Mouse (Mus musculus) small intestine, adult 2 months (tissue): ENCODE measurements around the gene Galp. TPM values are rescaled to one million over a fixed set of nuclear protein-coding genes. Genes with fewer than 3 reads are reported as not detected.
"Not testable (repeated sequence)": the region's sequence is repeated elsewhere in the genome, so short reads cannot be mapped to it uniquely, and the experiment has no call there.

Experiments used
- H3K27ac ChIP-seq: fragments of 200-500 bp; 2 replicates; pipeline ENCODE4 v1.5.1; 2012; ENCODE audit warnings: low read depth, low read length, control low read depth, inconsistent platforms; ENCODE audit not compliant: insufficient read depth
- H3K27me3 ChIP-seq: fragments of 200-500 bp; 2 replicates; pipeline ENCODE4 v1.6.1; 2012; ENCODE audit warnings: mild to moderate bottlenecking, moderate library complexity, low read length, inconsistent platforms; ENCODE audit not compliant: control insufficient read depth, insufficient read depth
- H3K36me3 ChIP-seq: fragments of 200-500 bp; 2 replicates; pipeline ENCODE4 v1.6.1; 2012; ENCODE audit warnings: mild to moderate bottlenecking, low read length, control low read depth, inconsistent platforms; ENCODE audit not compliant: control insufficient read depth, insufficient read depth
- H3K4me1 ChIP-seq: fragments of 200-500 bp; 2 replicates; pipeline ENCODE4 v1.6.1; 2012; ENCODE audit warnings: low read length, inconsistent platforms, mixed read lengths; ENCODE audit not compliant: control insufficient read depth, insufficient read depth, insufficient read length
- H3K4me3 ChIP-seq: fragments of 200-500 bp; 2 replicates; pipeline ENCODE4 v1.5.1; 2012; ENCODE audit warnings: low read depth, mild to moderate bottlenecking, control low read depth, inconsistent platforms, low read length, moderate library complexity
- CTCF ChIP-seq: fragments of 200-500 bp; IDR thresholded peaks from 2 replicates; pipeline ENCODE4 v1.5.1; 2012; ENCODE audit warnings: low read depth, mild to moderate bottlenecking, control low read depth, inconsistent platforms, low read length, moderate library complexity, mixed read lengths; ENCODE audit not compliant: insufficient replicate concordance, insufficient read length; ENCODE audit errors: extremely low read depth
- POLR2A ChIP-seq: fragments of 200-500 bp; IDR thresholded peaks from 2 replicates; pipeline ENCODE4 v1.6.1; 2012; ENCODE audit warnings: low read depth, mild to moderate bottlenecking, control low read depth, inconsistent platforms, low read length, moderate library complexity
- WGBS: fragments of 180-500 bp; shearing (Covaris S2); methylation state at CpG from one replicate; pipeline ENCODE4 v1.1.7; 2018; 5-methylcytosine and 5-hydroxymethylcytosine counted together
- polyA plus RNA-seq: library from polyadenylated mRNA; depleted of rRNA; stranded (reverse); fragments of >200 nt; gene quantifications from 2 replicates; pipeline ENCODE4 v1.2.3, GENCODE M21; 2012; rRNA removed

Galp gene
- polyA plus RNA-seq, 1 experiment, result not detected

GRCm38 (mm10) chr7:6258232-6259220 is 61.6 kb downstream of the Galp start:
- TF ChIP-seq POLR2A (no peak), CTCF (no peak)
- 43% methylated on average over 16 of the region's 16 CpGs for WGBS
- no peaks in the 10 kb centered on the region for H3K27me3 ChIP-seq
- no peaks in the 10 kb centered on the region for H3K36me3 ChIP-seq
- H3K27ac ChIP-seq, result no peak overlapping the region
- H3K4me1 ChIP-seq, result no peaks in the 10 kb centered on the region
- H3K4me3 ChIP-seq, result no peak overlapping the region

- 52% methylated on average over 2 of the region's 2 CpGs for WGBS
- H3K4me1 ChIP-seq, H3K27ac ChIP-seq, H3K4me3 ChIP-seq, H3K36me3 ChIP-seq, H3K27me3 ChIP-seq: not testable (repeated sequence)
These were observed 63.1 kb downstream of the Galp start for GRCm38 (mm10) chr7:6260004-6260403.

DNA sequence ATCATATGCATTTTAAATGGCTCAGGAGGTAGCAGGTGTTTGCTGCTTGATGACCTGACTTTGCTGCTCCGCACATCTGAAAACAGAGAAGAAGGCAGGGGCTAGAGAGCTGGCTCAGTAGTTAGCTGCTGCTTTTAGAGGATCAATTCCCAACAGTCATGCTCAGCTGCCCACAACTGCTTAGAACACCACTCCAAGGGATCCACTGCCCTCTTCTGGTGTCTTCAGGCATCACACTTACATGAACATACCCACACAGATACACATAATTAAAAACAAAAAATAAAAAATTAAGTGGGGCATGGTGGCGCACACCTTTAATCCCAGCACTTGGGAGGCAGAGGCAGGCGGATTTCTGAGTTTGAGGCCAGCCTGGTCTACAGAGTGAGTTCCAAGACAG is 65.2 kb downstream of the Galp start:
- Histone ChIP-seq H3K36me3 (no peaks in the 10 kb centered on the region), H3K27me3 (no peaks in the 10 kb centered on the region), H3K27ac (no peak overlapping the region), H3K4me1 (no peaks in the 10 kb centered on the region), H3K4me3 (no peak overlapping the region)
- TF ChIP-seq POLR2A (no peak), CTCF (no peak)
- 81% methylated on average over 3 of the region's 3 CpGs for WGBS

DNA sequence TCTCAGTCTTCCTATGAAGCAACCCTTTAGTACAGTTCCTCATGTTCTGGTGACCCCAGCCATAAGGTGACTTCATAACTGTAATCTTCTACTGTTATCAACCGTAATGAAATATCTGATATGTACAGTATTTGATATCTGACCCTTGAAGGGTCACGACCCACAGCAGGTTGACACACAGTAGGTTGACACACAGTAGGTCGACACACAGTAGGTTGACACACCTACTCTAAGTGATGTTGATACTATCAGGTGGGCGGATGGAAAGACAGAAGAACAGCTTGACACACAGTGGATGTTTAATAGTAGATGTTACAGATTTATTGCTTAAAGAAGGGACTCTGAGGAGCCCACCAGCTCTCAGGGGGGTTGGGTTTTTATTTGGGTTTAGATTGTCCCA is 66.1 kb downstream of the Galp start:
- Histone ChIP-seq H3K36me3 (no peaks in the 10 kb centered on the region), H3K27ac (no peak overlapping the region), H3K4me3 (no peak overlapping the region), H3K4me1 (no peaks in the 10 kb centered on the region), H3K27me3 (no peaks in the 10 kb centered on the region)
- TF ChIP-seq POLR2A (no peak), CTCF (no peak)
- 76% methylated on average over 4 of the region's 4 CpGs for WGBS

DNA sequence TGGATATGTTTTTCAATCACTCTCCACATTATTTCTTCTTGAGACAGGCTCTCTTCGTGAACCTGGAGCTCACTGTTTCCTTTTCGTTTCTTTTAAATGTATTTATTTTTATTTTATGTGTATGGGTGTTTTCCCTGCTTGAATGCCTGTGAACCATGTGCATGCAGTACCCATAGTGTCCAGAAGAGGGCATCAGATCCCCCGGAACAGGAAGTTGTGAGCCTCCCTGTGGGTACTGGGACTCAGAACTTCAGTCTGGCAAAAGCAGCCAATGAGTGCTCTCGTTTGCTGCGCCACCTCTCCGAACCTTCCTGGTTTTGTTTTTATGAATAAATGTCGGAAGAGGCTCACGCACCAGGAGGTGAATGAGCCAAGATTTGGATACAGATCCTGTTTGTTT is 68.8 kb downstream of the Galp start:
- H3K4me3 ChIP-seq, result no peak overlapping the region
- H3K4me1 ChIP-seq, result no peaks in the 10 kb centered on the region
- TF ChIP-seq CTCF (peak; percentile 53; the same call in 1 of the 2 replicates), POLR2A (no peak)
- 62% methylated on average over 8 of the region's 8 CpGs for WGBS
- H3K27ac ChIP-seq, result no peak overlapping the region
- H3K27me3 ChIP-seq, result no peaks in the 10 kb centered on the region
- H3K36me3 ChIP-seq, result no peaks in the 10 kb centered on the region

Other genes with a start within 250 kb of the Galp start
- gene Vmn1r65, start 186.1 kb upstream of the Galp start, polyA plus RNA-seq, result not detected in 2 replicates
- not detected in 2 replicates for gene Nlrp4c, start 151.9 kb upstream of the Galp start, polyA plus RNA-seq
- gene Zfp787, start 41.1 kb upstream of the Galp start, polyA plus RNA-seq, result 32.3 and 62.7 TPM in 2 replicates
- gene Zfp444, start 24.9 kb upstream of the Galp start, polyA plus RNA-seq, result 12.7 and 33.9 TPM in 2 replicates
- gene Zscan5b, start 25.2 kb downstream of the Galp start, polyA plus RNA-seq, result not detected in 2 replicates
- gene Epp13, start 55.6 kb downstream of the Galp start, polyA plus RNA-seq, result not detected in 2 replicates
- 0.10 TPM in 2 replicates for gene Zfp667, start 89.5 kb downstream of the Galp start, polyA plus RNA-seq
- 0.25 and 0.48 TPM in 2 replicates for gene Zfp583, start 134.2 kb downstream of the Galp start, polyA plus RNA-seq
- gene Gm3854, start 146.7 kb downstream of the Galp start, polyA plus RNA-seq, result not detected in 2 replicates
- gene Zfp78, start 166.2 kb downstream of the Galp start, polyA plus RNA-seq, result 0.03 and 0.15 TPM in 2 replicates
- gene Zfp28, start 186.2 kb downstream of the Galp start, polyA plus RNA-seq, result 0.22 and 0.60 TPM in 2 replicates
- not detected in 2 replicates for gene Smim17, start 201.6 kb downstream of the Galp start, polyA plus RNA-seq
- gene Gm20715, start 213.2 kb downstream of the Galp start, polyA plus RNA-seq, result not detected in 2 replicates
- gene Olfr1344, start 241.6 kb downstream of the Galp start, polyA plus RNA-seq, result not detected in 2 replicates